Mouse (Mus musculus) forebrain, embryonic 12.5 days (tissue): ENCODE measurements around the gene Mycbp2. TPM values are rescaled to one million over a fixed set of nuclear protein-coding genes. Genes with fewer than 3 reads are reported as not detected.
A peak's percentile ranks its signal among the peaks of the same experiment; 100 is the strongest.

ENCODE experiments used
- ATAC-seq: fragments of 200-750 bp; cut with Nextera tagmentation; 2 replicates; pipeline ENCODE4 v1.8.0; 2017; ENCODE audit warnings: moderate TSS enrichment; ENCODE audit not compliant: low FRiP score
- H3K27ac ChIP-seq: fragments of 300-500 bp; sonication (generic); 2 replicates; pipeline ENCODE4 v1.5.1; 2016; ENCODE audit warnings: mild to moderate bottlenecking
- H3K27me3 ChIP-seq: fragments of 300-500 bp; sonication (generic); 2 replicates; pipeline ENCODE4 v1.6.1; 2016; ENCODE audit warnings: mild to moderate bottlenecking
- H3K36me3 ChIP-seq: fragments of 300-500 bp; sonication (generic); replicated peaks from 2 replicates; pipeline ENCODE4 v1.6.1; 2016; ENCODE audit warnings: mild to moderate bottlenecking
- H3K4me1 ChIP-seq: fragments of 300-500 bp; sonication (generic); 2 replicates; pipeline ENCODE4 v1.6.1; 2016
- H3K4me2 ChIP-seq: fragments of 300-500 bp; sonication (generic); 2 replicates; pipeline ENCODE4 v1.6.1; 2016; ENCODE audit warnings: mild to moderate bottlenecking, moderate library complexity
- H3K4me3 ChIP-seq: fragments of 300-500 bp; sonication (generic); replicated peaks from 2 replicates; pipeline ENCODE4 v1.5.1; 2016; ENCODE audit warnings: mild to moderate bottlenecking
- H3K9ac ChIP-seq: fragments of 300-500 bp; sonication (generic); 2 replicates; pipeline ENCODE4 v1.6.1; 2016; ENCODE audit warnings: mild to moderate bottlenecking
- H3K9me3 ChIP-seq: fragments of 300-500 bp; sonication (generic); 2 replicates; pipeline ENCODE4 v1.6.1; 2016
- WGBS: fragments of 180-500 bp; shearing (Covaris S2); methylation state at CpG from one replicate; pipeline ENCODE4 v1.1.7; 2016; 5-methylcytosine and 5-hydroxymethylcytosine counted together
- polyA plus RNA-seq: library from polyadenylated mRNA; unstranded; fragments of >200 nt; fragmentation: Nextera tagmentation; extraction: Ambion mirVana; gene quantifications from 2 replicates; pipeline ENCODE4 v1.2.1, GENCODE M21; 2016

Mycbp2 gene
- polyA plus RNA-seq, 1 experiment from 2014 or later: 36.2 TPM

DNA sequence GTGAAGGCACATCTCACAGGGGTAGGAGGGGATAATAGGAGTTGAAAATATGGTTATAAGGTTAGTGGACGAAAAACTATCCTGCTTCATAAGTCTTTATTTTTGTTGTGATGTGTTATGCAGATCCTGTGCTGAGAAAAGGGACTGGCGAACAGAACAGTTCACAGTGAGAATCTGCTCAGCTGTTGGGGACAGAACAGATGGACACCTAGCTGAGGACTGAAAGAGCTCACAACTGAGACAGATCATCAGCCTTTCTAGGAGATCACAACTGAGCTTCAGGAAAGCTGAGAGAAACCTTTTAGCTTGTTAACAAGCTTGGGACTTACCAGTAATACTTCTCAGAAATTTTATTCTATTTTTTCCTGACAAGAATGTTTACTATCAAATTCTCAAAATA, 92.3 kb downstream of the Mycbp2 start:
- H3K4me2 ChIP-seq: no peak overlapping the region
- no peaks in the 10 kb centered on the region for H3K27me3 ChIP-seq
- H3K9ac ChIP-seq: no peak overlapping the region
- no peak overlapping the region for H3K4me3 ChIP-seq
- WGBS: 89% methylated on average over 2 of the region's 2 CpGs
- H3K9me3 ChIP-seq: no peaks in the 10 kb centered on the region
- H3K36me3 ChIP-seq: peaks cover 17% of the 10 kb centered on the region
- no peak overlapping the region for H3K27ac ChIP-seq
- H3K4me1 ChIP-seq: no peaks in the 10 kb centered on the region
- ATAC-seq: no peak

GRCm38 (mm10) chr14:103242020-103242419, 104.6 kb downstream of the Mycbp2 start:
- Histone ChIP-seq H3K27me3 (no peaks in the 10 kb centered on the region), H3K9ac (no peak overlapping the region), H3K27ac (no peak overlapping the region), H3K36me3 (peaks cover 23% of the 10 kb centered on the region), H3K4me2 (no peak overlapping the region), H3K9me3 (no peaks in the 10 kb centered on the region), H3K4me3 (no peak overlapping the region), H3K4me1 (no peaks in the 10 kb centered on the region)
- no peak for ATAC-seq
- WGBS: 95% methylated on average over 6 of the region's 6 CpGs

DNA sequence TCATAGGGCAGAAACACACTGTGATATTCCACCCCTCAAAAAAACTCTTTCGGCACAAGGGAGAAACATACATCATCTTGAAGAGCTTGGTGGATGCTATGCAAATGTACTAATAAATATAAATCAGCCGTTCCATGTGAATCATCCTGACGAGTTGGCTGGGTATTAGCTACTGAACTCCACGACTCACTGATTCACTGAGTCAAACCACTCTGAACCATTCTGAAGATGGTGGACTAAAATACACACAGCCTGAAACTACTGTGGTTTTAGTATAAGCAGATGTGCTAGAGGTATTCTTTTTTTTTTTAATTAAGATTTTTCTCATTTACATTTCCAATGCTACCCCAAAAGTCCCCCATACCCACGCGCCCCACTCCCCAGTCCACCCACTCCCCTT, 111.8 kb downstream of the Mycbp2 start:
- Histone ChIP-seq H3K4me3 (no peak overlapping the region), H3K27me3 (no peaks in the 10 kb centered on the region), H3K9ac (no peak overlapping the region), H3K36me3 (peaks cover 10% of the 10 kb centered on the region), H3K9me3 (no peaks in the 10 kb centered on the region), H3K4me2 (no peak overlapping the region), H3K27ac (no peak overlapping the region), H3K4me1 (peaks cover 4% of the 10 kb centered on the region)
- WGBS: 91% methylated on average over 6 of the region's 6 CpGs
- no peak for ATAC-seq

- peaks cover 4% of the 10 kb centered on the region for H3K4me1 ChIP-seq
- no peak overlapping the region for H3K4me3 ChIP-seq
- H3K27ac ChIP-seq: no peak overlapping the region
- H3K36me3 ChIP-seq: peaks cover 10% of the 10 kb centered on the region
- no peak overlapping the region for H3K9ac ChIP-seq
- ATAC-seq: peak; percentile 46; the same call in 1 of the 2 replicates
- WGBS: 38% methylated on average over 12 of the region's 12 CpGs
- no peaks in the 10 kb centered on the region for H3K27me3 ChIP-seq
- no peak overlapping the region for H3K4me2 ChIP-seq
- no peaks in the 10 kb centered on the region for H3K9me3 ChIP-seq
These were observed 112.7 kb downstream of the Mycbp2 start for GRCm38 (mm10) chr14:103233640-103234593.

GRCm38 (mm10) chr14:103222356-103222755, 124.3 kb downstream of the Mycbp2 start:
- H3K27ac ChIP-seq: no peak overlapping the region
- no peaks in the 10 kb centered on the region for H3K27me3 ChIP-seq
- no peaks in the 10 kb centered on the region for H3K4me1 ChIP-seq
- WGBS: 70% methylated on average over 2 of the region's 2 CpGs
- H3K9me3 ChIP-seq: no peaks in the 10 kb centered on the region
- H3K9ac ChIP-seq: no peak overlapping the region
- ATAC-seq: peak; percentile 53; the same call in 1 of the 2 replicates
- no peak overlapping the region for H3K4me2 ChIP-seq
- H3K36me3 ChIP-seq: peaks cover 52% of the 10 kb centered on the region
- H3K4me3 ChIP-seq: no peak overlapping the region

DNA sequence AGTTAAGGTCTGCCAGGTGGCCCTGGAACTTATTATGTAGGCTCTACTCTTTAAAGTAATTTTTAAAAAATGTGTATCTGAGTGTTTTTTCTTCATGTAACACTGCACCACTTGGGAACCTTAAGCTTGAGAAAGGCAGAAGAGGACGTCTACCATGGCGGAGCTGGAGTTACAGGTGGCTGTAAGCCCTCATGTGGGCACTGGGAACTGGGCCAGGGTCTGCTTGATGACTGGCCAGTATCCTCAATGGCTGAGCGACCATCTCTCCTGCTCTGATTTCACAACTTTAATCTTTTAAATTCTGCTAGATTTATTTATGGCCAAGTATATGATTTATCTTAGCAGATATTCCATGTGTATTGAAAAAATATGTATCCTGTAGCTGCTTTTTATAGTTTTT, 124.9 kb downstream of the Mycbp2 start:
- 85% methylated on average over 3 of the region's 3 CpGs for WGBS
- peaks cover 52% of the 10 kb centered on the region for H3K36me3 ChIP-seq
- H3K4me3 ChIP-seq: no peak overlapping the region
- H3K4me2 ChIP-seq: no peak overlapping the region
- no peaks in the 10 kb centered on the region for H3K9me3 ChIP-seq
- H3K4me1 ChIP-seq: no peaks in the 10 kb centered on the region
- H3K27ac ChIP-seq: no peak overlapping the region
- no peak overlapping the region for H3K9ac ChIP-seq
- ATAC-seq: no peak
- no peaks in the 10 kb centered on the region for H3K27me3 ChIP-seq

DNA sequence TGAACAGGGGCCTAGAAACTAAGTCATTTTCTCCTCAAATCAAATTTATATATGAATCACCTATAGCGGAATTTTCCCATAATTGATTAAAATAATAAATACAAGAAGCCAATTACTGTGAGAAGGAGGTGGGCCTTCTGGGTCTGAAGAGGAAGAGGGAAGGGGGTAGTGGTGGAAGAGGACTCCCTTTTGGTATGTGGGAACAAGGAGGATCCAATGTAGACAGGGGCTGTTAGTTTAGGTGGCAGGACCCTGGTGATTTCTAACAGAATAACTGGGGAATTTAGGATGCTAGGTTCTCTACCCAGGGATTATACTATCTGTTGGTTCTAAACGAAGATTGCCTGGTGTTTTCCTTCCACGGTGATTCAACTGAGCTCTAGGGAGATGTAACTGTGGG, 130.3 kb downstream of the Mycbp2 start:
- WGBS: 82% methylated on average over 3 of the region's 3 CpGs
- H3K4me3 ChIP-seq: no peak overlapping the region
- H3K27me3 ChIP-seq: no peaks in the 10 kb centered on the region
- no peak overlapping the region for H3K4me2 ChIP-seq
- no peak for ATAC-seq
- no peak overlapping the region for H3K9ac ChIP-seq
- no peaks in the 10 kb centered on the region for H3K9me3 ChIP-seq
- peaks cover 38% of the 10 kb centered on the region for H3K36me3 ChIP-seq
- no peak overlapping the region for H3K27ac ChIP-seq
- H3K4me1 ChIP-seq: no peaks in the 10 kb centered on the region

- ATAC-seq: no peak
- WGBS: 84% methylated on average over 3 of the region's 3 CpGs
- Histone ChIP-seq H3K36me3 (peaks cover 31% of the 10 kb centered on the region), H3K4me2 (no peak overlapping the region), H3K4me3 (no peak overlapping the region), H3K27ac (no peak overlapping the region), H3K9ac (no peak overlapping the region), H3K27me3 (no peaks in the 10 kb centered on the region), H3K4me1 (no peaks in the 10 kb centered on the region), H3K9me3 (no peaks in the 10 kb centered on the region)
These were observed 160.0 kb downstream of the Mycbp2 start for GRCm38 (mm10) chr14:103186658-103187057.

DNA sequence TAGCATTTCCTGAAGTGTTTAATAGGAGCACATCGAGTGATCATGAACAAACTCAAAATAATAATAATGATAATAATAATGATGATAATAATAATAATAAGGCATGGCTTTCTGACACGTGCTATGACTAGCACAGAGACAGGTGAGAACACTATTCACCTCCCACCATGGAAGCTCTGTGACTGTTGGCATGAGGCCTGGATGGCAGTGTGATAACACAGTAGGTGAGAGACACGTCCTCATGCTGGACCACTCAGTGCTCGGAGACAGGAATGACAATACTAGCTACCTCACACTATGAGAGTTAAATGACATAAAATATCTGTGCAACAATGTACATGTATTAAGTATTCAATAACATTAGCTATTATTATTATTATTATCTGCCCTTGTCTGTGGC, 160.5 kb downstream of the Mycbp2 start:
- Histone ChIP-seq H3K4me1 (no peaks in the 10 kb centered on the region), H3K4me3 (no peak overlapping the region), H3K36me3 (peaks cover 29% of the 10 kb centered on the region), H3K27me3 (no peaks in the 10 kb centered on the region), H3K27ac (no peak overlapping the region), H3K9me3 (no peaks in the 10 kb centered on the region), H3K4me2 (no peak overlapping the region), H3K9ac (no peak overlapping the region)
- 87% methylated on average over 4 of the region's 4 CpGs for WGBS
- no peak for ATAC-seq

DNA sequence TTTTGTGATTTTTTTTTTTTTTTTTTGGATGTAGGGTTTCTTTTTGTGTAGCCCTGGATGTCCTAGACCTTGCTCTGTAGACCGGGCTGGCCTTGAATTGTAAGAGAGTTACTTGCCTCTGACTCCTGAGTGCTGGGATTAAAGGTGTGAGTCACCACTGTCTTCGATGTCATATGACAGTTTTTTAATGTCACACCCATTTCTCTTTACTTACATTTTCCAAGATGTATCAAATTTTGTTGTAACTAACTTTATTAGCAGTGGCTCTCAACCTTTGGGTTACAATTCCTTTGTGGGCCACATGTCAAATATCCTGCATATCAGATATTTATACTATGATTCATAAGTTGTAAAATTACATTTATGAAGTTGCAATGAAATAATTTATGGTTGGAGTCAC, 166.5 kb downstream of the Mycbp2 start:
- no peak for ATAC-seq
- WGBS: 91% methylated on average over 2 of the region's 2 CpGs
- Histone ChIP-seq H3K4me3 (no peak overlapping the region), H3K4me2 (no peak overlapping the region), H3K9ac (no peak overlapping the region), H3K9me3 (no peaks in the 10 kb centered on the region), H3K27me3 (no peaks in the 10 kb centered on the region), H3K27ac (no peak overlapping the region), H3K36me3 (peaks cover 17% of the 10 kb centered on the region), H3K4me1 (no peaks in the 10 kb centered on the region)

DNA sequence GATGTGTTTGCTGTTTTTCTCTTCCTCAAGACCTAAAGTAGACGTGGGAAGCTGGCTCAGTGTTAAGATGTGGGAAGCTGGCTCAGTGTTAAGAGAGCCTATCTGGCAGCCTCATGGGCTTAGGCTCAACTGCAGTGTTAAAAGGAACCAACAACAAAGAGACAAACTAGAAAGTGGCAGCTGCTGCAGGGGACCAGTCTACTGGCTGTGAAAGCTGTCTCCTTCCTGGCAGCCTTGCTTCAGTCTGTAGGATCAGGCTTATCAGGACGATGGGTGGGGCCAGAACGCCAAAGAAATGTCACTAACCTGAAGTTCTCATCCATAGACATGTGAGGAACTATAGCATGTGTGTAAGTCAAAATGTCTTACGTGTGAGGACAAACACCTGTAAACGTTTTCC, 183.7 kb downstream of the Mycbp2 start:
- Histone ChIP-seq H3K36me3 (peaks cover 6% of the 10 kb centered on the region; the same call in 1 of the 2 replicates), H3K27me3 (no peaks in the 10 kb centered on the region), H3K9ac (no peak overlapping the region), H3K27ac (no peak overlapping the region), H3K4me3 (no peak overlapping the region), H3K4me1 (no peaks in the 10 kb centered on the region), H3K4me2 (no peak overlapping the region), H3K9me3 (no peaks in the 10 kb centered on the region)
- no peak for ATAC-seq
- WGBS: 78% methylated on average over 5 of the region's 5 CpGs

DNA sequence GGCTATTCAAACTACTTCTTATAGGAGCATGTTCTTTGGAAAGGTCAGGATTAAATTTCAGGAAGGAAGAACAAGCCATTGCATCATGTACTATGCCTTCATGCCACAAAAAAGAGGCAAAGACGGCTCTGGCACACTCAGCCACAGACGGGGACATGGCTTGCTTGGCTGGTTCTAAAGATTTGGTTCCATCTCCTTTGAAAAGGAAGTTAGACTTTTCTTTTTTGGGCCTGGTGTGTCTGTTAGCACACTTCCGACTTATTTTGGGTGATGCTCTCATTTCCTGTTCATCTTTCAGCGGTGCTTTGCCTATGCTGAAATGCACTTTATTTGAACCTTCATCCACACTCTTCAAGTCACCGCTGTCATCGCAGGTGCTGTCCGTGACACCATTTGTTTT, 190.9 kb downstream of the Mycbp2 start:
- Histone ChIP-seq H3K9ac (no peak overlapping the region), H3K36me3 (peaks cover 41% of the 10 kb centered on the region), H3K9me3 (no peaks in the 10 kb centered on the region), H3K4me1 (no peaks in the 10 kb centered on the region), H3K27ac (no peak overlapping the region), H3K27me3 (no peaks in the 10 kb centered on the region), H3K4me3 (no peak overlapping the region), H3K4me2 (no peak overlapping the region)
- no peak for ATAC-seq
- WGBS: 95% methylated on average over 7 of the region's 7 CpGs

DNA sequence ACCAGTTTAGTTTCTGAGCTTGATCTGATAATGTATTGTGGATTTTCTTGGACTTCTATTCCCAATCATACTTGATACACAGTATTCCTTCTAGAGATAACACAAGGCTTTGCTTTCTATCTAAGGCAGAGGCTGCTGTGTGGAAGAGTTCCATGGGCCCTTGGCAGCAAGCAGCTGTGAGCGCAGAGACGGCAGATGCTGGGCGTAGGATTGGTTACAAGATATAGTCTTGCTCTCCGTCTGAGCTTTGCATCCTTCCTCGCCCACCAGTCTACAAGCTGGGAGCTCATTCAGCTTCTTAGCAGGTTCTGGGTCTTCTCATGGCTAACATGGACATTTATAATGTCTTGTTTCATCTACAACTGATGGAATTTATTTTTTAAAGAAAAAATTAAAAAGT, 196.5 kb downstream of the Mycbp2 start:
- H3K9me3 ChIP-seq: no peaks in the 10 kb centered on the region
- H3K4me2 ChIP-seq: no peak overlapping the region
- H3K4me3 ChIP-seq: no peak overlapping the region
- no peaks in the 10 kb centered on the region for H3K27me3 ChIP-seq
- H3K4me1 ChIP-seq: no peaks in the 10 kb centered on the region
- H3K9ac ChIP-seq: no peak overlapping the region
- H3K27ac ChIP-seq: no peak overlapping the region
- H3K36me3 ChIP-seq: peaks cover 44% of the 10 kb centered on the region
- WGBS: 95% methylated on average over 5 of the region's 5 CpGs
- ATAC-seq: no peak
